Mouse (Mus musculus): Measurements from ENCODE around the gene Cnnm3.

The Cnnm3 gene

DNA sequence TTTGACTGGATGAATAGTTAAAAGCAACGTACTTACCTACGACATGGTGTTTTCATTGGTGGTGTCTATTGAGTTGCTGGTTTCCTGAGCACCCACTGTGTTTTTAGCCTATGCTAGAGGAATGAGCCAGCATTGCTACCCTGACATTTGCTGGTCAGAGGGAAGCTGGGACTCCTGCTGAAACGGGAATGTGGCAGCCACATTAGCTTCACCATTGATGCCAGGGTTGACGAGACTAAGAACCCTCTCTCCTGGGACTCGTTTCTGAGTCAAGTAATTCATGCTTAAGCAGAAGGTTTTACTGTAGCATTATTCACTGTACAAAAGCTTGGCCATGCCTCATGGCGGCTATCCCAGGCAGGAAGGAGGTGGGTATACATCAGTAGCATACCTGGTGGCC is 22.0 kb upstream of the Cnnm3 start:
- no peaks in the 10 kb centered on the region for H3K9me3 ChIP-seq (ENCODE audit: low read length)
- TF ChIP-seq CTCF (conservative IDR thresholded peaks at IDR 0.05; ENCODE audit: low read length): no peak
- TF ChIP-seq NANOG (IDR thresholded peaks at IDR 0.05; ENCODE audit: borderline replicate concordance, low read length): no peak
- no peak for TF ChIP-seq POU5F1 (IDR thresholded peaks at IDR 0.05; ENCODE audit: borderline replicate concordance, low read length)
- H3K4me1 ChIP-seq (replicated peaks; ENCODE audit: low read depth, low read length): peaks cover 6% of the 10 kb centered on the region
- no peak overlapping the region for H3K4me3 ChIP-seq (replicated peaks; ENCODE audit: low read length)
- no peaks in the 10 kb centered on the region for H3K27me3 ChIP-seq (ENCODE audit: insufficient read depth, low read length)
- no peaks in the 10 kb centered on the region for H3K36me3 ChIP-seq (ENCODE audit: insufficient read depth, low read length)

DNA sequence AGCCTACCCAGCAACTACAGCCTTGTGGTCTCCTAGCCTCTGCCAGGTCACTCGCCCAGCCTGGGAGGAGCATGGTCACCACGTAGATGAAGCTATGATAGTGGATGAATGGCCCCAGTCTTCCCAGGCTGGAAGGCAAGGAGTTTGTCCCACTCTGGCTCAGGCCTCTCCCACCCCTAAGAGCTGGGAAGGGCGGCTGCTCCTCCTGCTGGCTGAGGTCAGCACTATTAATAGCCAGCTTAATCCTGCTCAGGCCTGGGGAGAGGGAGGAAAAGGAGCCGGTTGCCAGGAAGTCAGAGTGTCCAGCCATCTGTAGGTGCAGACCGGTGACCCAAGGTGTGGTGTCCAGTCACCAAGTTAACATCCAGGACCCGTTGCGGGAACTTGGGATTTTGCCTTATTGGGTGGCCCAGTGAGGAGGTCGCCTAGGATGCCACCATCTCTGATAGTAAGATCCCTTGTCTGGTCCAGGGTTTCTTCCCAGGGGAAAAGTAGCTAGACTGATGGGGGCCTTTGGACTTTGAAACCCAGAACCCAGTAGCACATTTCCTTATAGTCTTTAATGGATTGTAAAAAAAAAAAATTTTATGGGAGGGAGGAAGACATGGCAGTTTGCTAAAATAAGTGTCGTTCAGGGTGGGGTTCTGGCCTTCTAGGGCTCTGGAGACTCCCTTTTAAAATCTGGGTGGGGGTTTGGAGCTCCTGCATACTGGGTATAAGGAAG is 19.1 kb upstream of the Cnnm3 start:
- Histone ChIP-seq H3K36me3 (ENCODE audit: insufficient read depth, low read length) (no peaks in the 10 kb centered on the region), H3K9me3 (ENCODE audit: low read length) (no peaks in the 10 kb centered on the region), H3K4me1 (replicated peaks; ENCODE audit: low read depth, low read length) (peaks cover 10% of the 10 kb centered on the region), H3K27me3 (ENCODE audit: insufficient read depth, low read length) (no peaks in the 10 kb centered on the region), H3K4me3 (replicated peaks; ENCODE audit: low read length) (no peak overlapping the region)
- no peak for TF ChIP-seq POU5F1 (IDR thresholded peaks at IDR 0.05; ENCODE audit: borderline replicate concordance, low read length)
- TF ChIP-seq CTCF (conservative IDR thresholded peaks at IDR 0.05; ENCODE audit: low read length): no peak; the same call in none of the 2 replicates
- no peak for TF ChIP-seq NANOG (IDR thresholded peaks at IDR 0.05; ENCODE audit: borderline replicate concordance, low read length)

DNA sequence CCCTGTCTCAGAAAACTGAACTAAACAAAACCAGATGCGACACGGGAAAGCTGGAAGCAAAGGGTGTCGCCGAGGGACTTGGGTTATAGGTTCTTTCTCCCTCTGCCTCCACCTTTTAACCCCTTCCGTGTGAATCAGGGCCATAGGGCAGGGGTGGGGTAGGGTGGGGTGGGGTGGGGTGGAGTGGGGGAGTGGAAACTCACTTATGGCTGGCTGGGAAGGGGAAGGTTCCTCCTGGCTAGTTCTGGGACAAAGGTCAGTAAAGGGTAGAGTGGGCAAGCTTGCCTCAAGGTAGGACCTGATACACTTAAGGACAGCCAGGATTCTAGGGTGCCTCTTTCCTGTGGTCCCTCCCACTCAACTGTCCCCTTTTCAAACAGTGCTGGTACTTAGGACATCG is 18.4 kb upstream of the Cnnm3 start:
- no peaks in the 10 kb centered on the region for H3K36me3 ChIP-seq (ENCODE audit: insufficient read depth, low read length)
- no peak overlapping the region for H3K4me3 ChIP-seq (replicated peaks; ENCODE audit: low read length)
- H3K4me1 ChIP-seq (replicated peaks; ENCODE audit: low read depth, low read length): peaks cover 10% of the 10 kb centered on the region
- H3K27me3 ChIP-seq (ENCODE audit: insufficient read depth, low read length): no peaks in the 10 kb centered on the region
- TF ChIP-seq NANOG (IDR thresholded peaks at IDR 0.05; ENCODE audit: borderline replicate concordance, low read length): no peak
- no peak for TF ChIP-seq POU5F1 (IDR thresholded peaks at IDR 0.05; ENCODE audit: borderline replicate concordance, low read length)
- no peak for TF ChIP-seq CTCF (conservative IDR thresholded peaks at IDR 0.05; ENCODE audit: low read length)
- no peaks in the 10 kb centered on the region for H3K9me3 ChIP-seq (ENCODE audit: low read length)

DNA sequence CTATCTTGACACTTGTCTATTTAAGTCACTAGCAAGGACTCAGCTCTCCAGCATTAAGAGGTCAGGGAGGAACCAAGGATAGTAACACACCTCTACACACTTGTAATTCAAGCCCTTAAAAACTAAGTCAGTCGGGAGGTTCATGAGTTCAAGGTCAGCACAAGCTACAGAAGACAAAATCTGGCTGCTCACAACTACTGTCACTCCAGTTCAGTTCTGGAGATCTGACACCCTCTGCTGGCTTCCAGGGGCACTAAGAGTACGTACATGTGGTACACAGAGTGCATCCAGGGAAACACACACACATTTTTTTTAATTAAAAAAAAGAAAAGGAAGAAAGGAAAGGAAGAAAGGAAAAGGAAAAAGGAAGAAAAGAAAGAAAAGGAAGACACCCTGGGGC is 14.9 kb upstream of the Cnnm3 start:
- Histone ChIP-seq H3K9me3 (ENCODE audit: low read length) (no peaks in the 10 kb centered on the region), H3K36me3 (ENCODE audit: insufficient read depth, low read length) (no peaks in the 10 kb centered on the region), H3K4me3 (replicated peaks; ENCODE audit: low read length) (no peak overlapping the region), H3K4me1 (replicated peaks; ENCODE audit: low read depth, low read length) (peaks cover 22% of the 10 kb centered on the region), H3K27me3 (ENCODE audit: insufficient read depth, low read length) (no peaks in the 10 kb centered on the region)
- TF ChIP-seq CTCF (conservative IDR thresholded peaks at IDR 0.05; ENCODE audit: low read length): 0 out of 2 replicates have a peak, but pooled peaks have one; percentile 9
- TF ChIP-seq POU5F1 (IDR thresholded peaks at IDR 0.05; ENCODE audit: borderline replicate concordance, low read length): no peak
- no peak for TF ChIP-seq NANOG (IDR thresholded peaks at IDR 0.05; ENCODE audit: borderline replicate concordance, low read length)

DNA sequence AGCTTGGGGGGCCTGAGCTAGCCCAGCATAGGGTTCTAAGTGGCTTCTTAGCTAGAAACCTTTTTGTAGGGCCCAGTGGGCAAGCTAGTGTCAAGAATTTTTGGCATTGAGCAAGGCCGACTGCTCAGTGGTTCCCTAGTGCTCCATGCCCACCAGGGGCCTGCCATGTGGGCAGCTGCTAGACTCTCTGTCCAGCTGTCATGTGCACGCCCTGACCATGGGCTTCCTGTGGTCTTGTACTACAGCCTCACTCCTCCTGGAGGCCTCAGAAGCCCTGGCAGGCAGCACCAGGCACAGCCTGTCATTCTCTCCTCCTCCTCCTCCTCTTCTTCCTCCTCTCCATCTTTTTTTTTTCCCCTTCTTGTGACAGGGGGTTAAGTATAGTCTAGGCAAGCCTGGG is 14.4 kb upstream of the Cnnm3 start:
- Histone ChIP-seq H3K36me3 (ENCODE audit: insufficient read depth, low read length) (no peaks in the 10 kb centered on the region), H3K9me3 (ENCODE audit: low read length) (no peaks in the 10 kb centered on the region), H3K27me3 (ENCODE audit: insufficient read depth, low read length) (no peaks in the 10 kb centered on the region), H3K4me1 (replicated peaks; ENCODE audit: low read depth, low read length) (peaks cover 20% of the 10 kb centered on the region), H3K4me3 (replicated peaks; ENCODE audit: low read length) (no peak overlapping the region)
- TF ChIP-seq NANOG (IDR thresholded peaks at IDR 0.05; ENCODE audit: borderline replicate concordance, low read length): no peak
- no peak for TF ChIP-seq POU5F1 (IDR thresholded peaks at IDR 0.05; ENCODE audit: borderline replicate concordance, low read length)
- no peak for TF ChIP-seq CTCF (conservative IDR thresholded peaks at IDR 0.05; ENCODE audit: low read length)

DNA sequence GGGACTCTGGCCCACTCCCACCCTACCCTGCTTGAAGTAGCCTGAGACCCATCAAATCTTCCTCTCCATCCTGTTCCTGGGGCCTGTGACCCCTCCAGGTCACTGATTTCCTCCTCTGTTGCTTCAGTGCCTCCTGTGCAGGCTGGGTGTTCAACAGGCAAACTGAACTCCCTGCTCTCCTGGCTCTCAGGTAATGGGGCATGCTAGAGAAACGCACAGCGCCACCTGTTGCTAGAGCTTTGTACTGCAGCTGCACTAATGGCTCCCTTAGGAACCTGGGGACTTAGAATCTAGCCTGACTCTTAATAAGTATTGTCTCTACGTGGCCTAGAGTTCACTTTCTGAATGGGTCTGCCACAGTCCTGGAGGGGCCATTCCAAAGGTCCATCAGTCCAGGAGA is 10.4 kb upstream of the Cnnm3 start:
- peaks cover 2% of the 10 kb centered on the region; the same call in 1 of the 2 replicates for H3K36me3 ChIP-seq (ENCODE audit: insufficient read depth, low read length)
- peaks cover 25% of the 10 kb centered on the region for H3K4me1 ChIP-seq (replicated peaks; ENCODE audit: low read depth, low read length)
- no peak overlapping the region for H3K4me3 ChIP-seq (replicated peaks; ENCODE audit: low read length)
- no peaks in the 10 kb centered on the region for H3K9me3 ChIP-seq (ENCODE audit: low read length)
- no peaks in the 10 kb centered on the region for H3K27me3 ChIP-seq (ENCODE audit: insufficient read depth, low read length)
- no peak for TF ChIP-seq POU5F1 (IDR thresholded peaks at IDR 0.05; ENCODE audit: borderline replicate concordance, low read length)
- no peak for TF ChIP-seq NANOG (IDR thresholded peaks at IDR 0.05; ENCODE audit: borderline replicate concordance, low read length)
- peak; percentile 99 for TF ChIP-seq CTCF (conservative IDR thresholded peaks at IDR 0.05; ENCODE audit: low read length)

DNA sequence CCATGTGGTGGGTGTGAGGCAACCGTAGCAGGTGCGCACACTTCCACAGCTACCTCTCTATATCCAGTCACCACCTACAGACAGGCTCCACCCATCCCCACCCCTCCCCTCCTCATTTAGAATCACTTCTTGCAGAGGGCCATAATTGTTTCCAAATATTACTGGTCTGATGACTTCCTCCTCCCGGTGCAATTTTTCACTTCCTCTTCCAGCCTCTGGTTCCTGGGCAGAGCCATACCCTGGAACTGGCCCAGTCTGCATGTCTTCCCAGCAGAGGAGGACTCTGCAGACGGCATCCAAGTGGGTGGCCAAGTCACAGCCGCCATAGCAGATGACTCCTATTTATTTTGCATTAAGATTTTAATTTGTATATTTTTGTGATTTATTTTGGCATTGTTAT is 3.4 kb upstream of the Cnnm3 start:
- Histone ChIP-seq H3K4me1 (replicated peaks; ENCODE audit: low read depth, low read length) (peaks cover 35% of the 10 kb centered on the region), H3K9me3 (ENCODE audit: low read length) (no peaks in the 10 kb centered on the region), H3K4me3 (replicated peaks; ENCODE audit: low read length) (no peak overlapping the region), H3K36me3 (ENCODE audit: insufficient read depth, low read length) (no peaks in the 10 kb centered on the region), H3K27me3 (ENCODE audit: insufficient read depth, low read length) (no peaks in the 10 kb centered on the region)
- TF ChIP-seq NANOG (IDR thresholded peaks at IDR 0.05; ENCODE audit: borderline replicate concordance, low read length) (no peak), CTCF (conservative IDR thresholded peaks at IDR 0.05; ENCODE audit: low read length) (no peak), POU5F1 (IDR thresholded peaks at IDR 0.05; ENCODE audit: borderline replicate concordance, low read length) (no peak)

DNA sequence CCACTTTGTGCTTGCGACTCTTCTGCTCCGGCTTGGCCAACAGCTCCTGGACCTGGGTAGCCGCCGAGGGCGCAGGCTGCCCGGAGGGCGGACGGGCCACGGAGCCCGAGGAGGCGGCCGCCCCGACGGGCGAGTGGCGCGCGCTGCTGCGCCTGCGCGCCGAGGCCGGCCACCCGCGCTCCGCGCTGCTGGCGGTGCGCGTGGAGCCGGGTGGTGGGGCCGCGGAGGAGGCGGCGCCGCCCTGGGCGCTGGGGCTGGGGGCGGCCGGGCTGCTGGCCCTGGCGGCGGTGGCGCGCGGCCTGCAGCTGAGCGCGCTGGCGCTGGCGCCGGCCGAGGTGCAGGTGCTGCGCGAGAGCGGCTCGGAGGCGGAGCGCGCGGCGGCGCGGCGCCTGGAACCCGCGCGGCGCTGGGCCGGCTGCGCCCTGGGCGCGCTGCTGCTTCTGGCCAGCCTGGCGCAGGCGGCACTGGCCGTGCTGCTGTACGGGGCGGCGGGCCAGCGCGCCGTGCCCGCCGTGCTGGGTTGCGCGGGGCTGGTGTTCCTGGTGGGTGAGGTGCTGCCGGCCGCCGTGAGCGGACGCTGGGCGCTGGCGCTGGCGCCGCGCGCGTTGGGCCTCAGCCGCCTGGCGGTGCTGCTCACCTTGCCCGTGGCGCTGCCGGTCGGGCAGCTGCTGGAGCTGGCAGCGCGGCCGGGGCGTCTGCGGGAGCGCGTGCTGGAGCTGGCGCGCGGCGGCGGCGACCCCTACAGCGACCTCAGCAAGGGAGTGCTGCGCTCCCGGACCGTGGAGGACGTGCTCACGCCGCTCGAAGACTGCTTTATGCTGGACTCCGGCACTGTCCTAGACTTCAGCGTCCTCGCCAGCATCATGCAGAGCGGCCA is 660 bp downstream of the Cnnm3 start:
- H3K36me3 ChIP-seq (ENCODE audit: insufficient read depth, low read length): peaks cover 35% of the 10 kb centered on the region
- no peak for TF ChIP-seq CTCF (conservative IDR thresholded peaks at IDR 0.05; ENCODE audit: low read length)
- TF ChIP-seq NANOG (IDR thresholded peaks at IDR 0.05; ENCODE audit: borderline replicate concordance, low read length): no peak
- no peak for TF ChIP-seq POU5F1 (IDR thresholded peaks at IDR 0.05; ENCODE audit: borderline replicate concordance, low read length)
- H3K4me1 ChIP-seq (replicated peaks; ENCODE audit: low read depth, low read length): peaks cover 53% of the 10 kb centered on the region
- peak overlapping the region; percentile 98 for H3K4me3 ChIP-seq (replicated peaks; ENCODE audit: low read length)
- H3K9me3 ChIP-seq (ENCODE audit: low read length): no peaks in the 10 kb centered on the region
- no peaks in the 10 kb centered on the region for H3K27me3 ChIP-seq (ENCODE audit: insufficient read depth, low read length)
